Mouse (Mus musculus): ENCODE results near the gene Klhdc8b. TPM values are rescaled to one million over a fixed set of nuclear protein-coding genes. Genes with fewer than 3 reads are reported as not detected.

Klhdc8b gene
- polyA plus RNA-seq, 1 experiment: 5.8 TPM

DNA sequence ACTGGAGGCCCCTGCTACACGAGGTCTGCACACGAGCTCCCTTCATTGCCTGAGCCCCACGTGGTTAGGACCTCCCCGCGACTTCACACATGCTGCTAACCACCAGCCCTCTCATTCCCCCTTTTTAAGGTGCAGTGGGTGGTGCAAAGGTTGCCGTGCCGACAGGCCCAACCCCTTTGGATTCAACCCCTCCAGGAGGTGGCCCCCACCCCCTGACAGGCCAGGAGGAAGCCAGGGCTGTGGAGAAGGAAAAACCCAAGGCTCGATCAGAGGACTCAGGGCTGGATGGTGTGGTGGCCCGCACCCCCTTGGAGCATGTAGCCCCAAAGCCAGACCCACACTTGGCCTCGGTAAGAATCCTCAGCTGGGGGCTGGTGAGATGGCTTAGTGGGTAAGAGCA is 33.5 kb upstream of the Klhdc8b start:
- H3K4me3 ChIP-seq (ENCODE audit: low read depth, low read length): no peak overlapping the region
- H3K36me3 ChIP-seq (ENCODE audit: control insufficient read depth, insufficient read depth, low read length, poor library complexity, severe bottlenecking): peaks cover 54% of the 10 kb centered on the region
- no peak overlapping the region for H3K9ac ChIP-seq (ENCODE audit: low read depth, poor library complexity, severe bottlenecking)
- no peaks in the 10 kb centered on the region for H3K27me3 ChIP-seq (ENCODE audit: control insufficient read depth, insufficient read depth, low read length, poor library complexity, severe bottlenecking)
- H3K27ac ChIP-seq (ENCODE audit: insufficient read depth, low read length): no peak overlapping the region
- no peaks in the 10 kb centered on the region for H3K4me1 ChIP-seq (ENCODE audit: control insufficient read depth, insufficient read depth, low read length)
- TF ChIP-seq CTCF (IDR thresholded peaks at IDR 0.05; ENCODE audit: low read depth, low read length): no peak
- no peak for TF ChIP-seq POLR2A (IDR thresholded peaks at IDR 0.05; ENCODE audit: insufficient read depth, low read length)
- no peak for TF ChIP-seq EP300 (IDR thresholded peaks at IDR 0.05; ENCODE audit: insufficient read depth, low read depth, low read length)
- H3K9me3 ChIP-seq (replicated peaks; ENCODE audit: control insufficient read depth, insufficient read depth, low read length, poor library complexity, severe bottlenecking): no peaks in the 10 kb centered on the region

DNA sequence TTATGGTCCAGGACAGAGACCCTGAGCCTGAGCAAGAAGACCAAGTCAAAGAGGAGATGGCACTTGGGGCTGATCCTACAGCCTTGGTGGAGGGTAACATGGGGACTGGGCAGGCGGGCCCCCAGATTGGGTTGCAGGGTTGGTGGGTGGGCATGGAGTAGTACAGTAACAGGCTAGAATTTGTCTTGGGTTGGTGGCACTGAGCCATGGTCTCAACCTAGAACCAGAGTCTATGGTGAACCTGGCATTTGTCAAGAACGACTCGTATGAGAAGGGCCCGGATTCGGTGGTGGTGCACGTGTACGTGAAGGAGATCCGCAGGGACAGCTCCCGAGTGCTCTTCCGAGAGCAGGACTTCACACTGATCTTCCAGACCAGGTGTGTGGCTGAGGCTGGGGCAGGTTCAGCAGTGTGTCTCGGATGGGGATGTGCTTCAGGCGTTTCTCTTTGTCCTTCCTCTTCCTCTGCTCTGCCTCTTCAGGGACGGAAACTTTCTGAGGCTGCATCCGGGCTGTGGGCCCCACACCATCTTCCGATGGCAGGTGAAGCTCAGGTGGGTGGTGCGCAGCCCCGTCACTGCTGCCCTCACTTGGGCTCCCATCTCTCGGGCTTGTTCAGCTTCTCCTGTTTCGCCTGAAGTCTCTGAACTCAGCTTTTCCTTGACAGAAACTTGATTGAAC is 32.9 kb upstream of the Klhdc8b start:
- H3K36me3 ChIP-seq (ENCODE audit: control insufficient read depth, insufficient read depth, low read length, poor library complexity, severe bottlenecking): peaks cover 54% of the 10 kb centered on the region

DNA sequence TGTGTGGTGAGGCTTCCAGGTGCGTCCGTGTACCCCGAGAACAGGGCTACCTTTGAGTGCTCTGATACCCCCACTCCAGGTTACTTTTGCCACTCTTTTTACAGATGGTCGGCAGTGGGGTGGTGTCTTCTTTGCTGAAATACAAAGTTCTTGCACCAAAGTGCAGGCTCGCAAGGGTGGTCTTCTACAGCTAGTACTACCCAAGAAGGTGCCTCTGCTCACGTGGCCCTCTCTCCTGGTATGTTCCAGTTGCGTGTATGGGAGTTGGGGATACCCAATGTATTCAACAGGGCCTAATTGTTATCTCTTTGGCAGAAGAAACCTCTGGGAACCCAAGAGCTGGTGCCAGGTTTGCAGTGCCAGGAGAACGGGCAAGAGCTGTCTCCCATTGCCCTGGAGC is 31.9 kb upstream of the Klhdc8b start:
- Histone ChIP-seq H3K9ac (ENCODE audit: low read depth, poor library complexity, severe bottlenecking) (no peak overlapping the region), H3K27ac (ENCODE audit: insufficient read depth, low read length) (no peak overlapping the region), H3K4me3 (ENCODE audit: low read depth, low read length) (no peak overlapping the region), H3K9me3 (replicated peaks; ENCODE audit: control insufficient read depth, insufficient read depth, low read length, poor library complexity, severe bottlenecking) (no peaks in the 10 kb centered on the region), H3K4me1 (ENCODE audit: control insufficient read depth, insufficient read depth, low read length) (no peaks in the 10 kb centered on the region), H3K36me3 (ENCODE audit: control insufficient read depth, insufficient read depth, low read length, poor library complexity, severe bottlenecking) (peaks cover 44% of the 10 kb centered on the region), H3K27me3 (ENCODE audit: control insufficient read depth, insufficient read depth, low read length, poor library complexity, severe bottlenecking) (no peaks in the 10 kb centered on the region)
- TF ChIP-seq CTCF (IDR thresholded peaks at IDR 0.05; ENCODE audit: low read depth, low read length) (no peak), EP300 (IDR thresholded peaks at IDR 0.05; ENCODE audit: insufficient read depth, low read depth, low read length) (no peak), POLR2A (IDR thresholded peaks at IDR 0.05; ENCODE audit: insufficient read depth, low read length) (no peak)

More for the DNA sequence above, 32.9 kb upstream of the Klhdc8b start:
- Histone ChIP-seq H3K4me3 (ENCODE audit: low read depth, low read length) (no peak overlapping the region), H3K27me3 (ENCODE audit: control insufficient read depth, insufficient read depth, low read length, poor library complexity, severe bottlenecking) (no peaks in the 10 kb centered on the region), H3K27ac (ENCODE audit: insufficient read depth, low read length) (no peak overlapping the region), H3K4me1 (ENCODE audit: control insufficient read depth, insufficient read depth, low read length) (no peaks in the 10 kb centered on the region), H3K9ac (ENCODE audit: low read depth, poor library complexity, severe bottlenecking) (no peak overlapping the region), H3K9me3 (replicated peaks; ENCODE audit: control insufficient read depth, insufficient read depth, low read length, poor library complexity, severe bottlenecking) (no peaks in the 10 kb centered on the region)
- TF ChIP-seq POLR2A (IDR thresholded peaks at IDR 0.05; ENCODE audit: insufficient read depth, low read length): no peak
- no peak for TF ChIP-seq CTCF (IDR thresholded peaks at IDR 0.05; ENCODE audit: low read depth, low read length)
- no peak for TF ChIP-seq EP300 (IDR thresholded peaks at IDR 0.05; ENCODE audit: insufficient read depth, low read depth, low read length)

DNA sequence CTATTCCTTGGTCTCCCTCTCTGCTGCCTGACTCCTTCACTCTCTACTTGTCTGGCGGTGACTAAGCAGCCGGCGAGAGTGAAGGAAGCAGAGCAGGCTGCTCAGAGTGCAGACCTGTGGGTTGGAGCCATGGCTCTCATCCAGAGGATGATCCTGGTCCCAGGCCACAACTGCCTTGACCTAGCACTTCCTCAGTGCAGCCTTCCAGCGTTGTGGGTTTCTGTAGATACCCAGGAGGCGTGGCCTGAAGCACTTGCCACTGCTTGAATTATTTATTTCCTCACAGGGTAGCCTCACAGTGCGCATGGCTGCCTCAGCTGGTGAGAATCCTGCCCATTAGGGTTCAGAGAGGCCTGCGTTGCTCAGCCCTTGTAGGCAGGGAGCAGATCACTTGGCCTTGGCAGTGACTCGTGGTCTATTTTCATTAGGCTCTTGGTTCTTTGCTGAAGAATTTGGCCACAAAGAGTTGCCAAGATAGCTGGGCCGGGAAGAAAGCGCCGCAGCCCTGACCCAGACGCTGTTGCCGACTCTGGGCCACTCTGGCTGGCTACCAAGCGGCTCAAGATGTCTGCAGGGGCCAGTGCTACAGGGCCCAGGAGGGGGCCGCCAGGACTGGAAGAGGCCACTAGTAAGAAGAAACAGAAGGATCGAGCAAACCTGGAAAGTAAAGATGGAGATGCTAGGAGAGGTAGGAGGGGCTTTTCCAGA is 30.8 kb upstream of the Klhdc8b start:
- Histone ChIP-seq H3K36me3 (ENCODE audit: control insufficient read depth, insufficient read depth, low read length, poor library complexity, severe bottlenecking) (peaks cover 38% of the 10 kb centered on the region), H3K9me3 (replicated peaks; ENCODE audit: control insufficient read depth, insufficient read depth, low read length, poor library complexity, severe bottlenecking) (no peaks in the 10 kb centered on the region), H3K4me3 (ENCODE audit: low read depth, low read length) (peak overlapping the region; percentile 1; the same call in 1 of the 2 replicates), H3K27ac (ENCODE audit: insufficient read depth, low read length) (no peak overlapping the region), H3K4me1 (ENCODE audit: control insufficient read depth, insufficient read depth, low read length) (no peaks in the 10 kb centered on the region), H3K9ac (ENCODE audit: low read depth, poor library complexity, severe bottlenecking) (peak overlapping the region; percentile 85), H3K27me3 (ENCODE audit: control insufficient read depth, insufficient read depth, low read length, poor library complexity, severe bottlenecking) (no peaks in the 10 kb centered on the region)
- TF ChIP-seq CTCF (IDR thresholded peaks at IDR 0.05; ENCODE audit: low read depth, low read length) (no peak), POLR2A (IDR thresholded peaks at IDR 0.05; ENCODE audit: insufficient read depth, low read length) (no peak), EP300 (IDR thresholded peaks at IDR 0.05; ENCODE audit: insufficient read depth, low read depth, low read length) (no peak)

DNA sequence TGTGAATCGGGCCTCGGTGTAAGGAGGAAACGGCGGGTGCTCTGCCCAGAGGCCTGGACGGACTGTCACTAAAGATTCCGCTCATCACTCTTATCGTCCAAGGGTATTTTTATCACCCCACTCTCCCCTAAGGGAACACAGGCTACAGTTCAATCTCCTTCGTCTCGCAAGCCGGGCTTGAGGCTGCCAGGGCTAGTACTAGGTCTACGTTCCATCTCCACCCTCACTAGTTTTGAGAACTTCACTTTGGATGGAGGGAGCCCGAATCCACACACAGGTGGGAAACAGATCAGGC is 29.9 kb upstream of the Klhdc8b start:
- no peak for TF ChIP-seq POLR2A (IDR thresholded peaks at IDR 0.05; ENCODE audit: insufficient read depth, low read length)
- no peak for TF ChIP-seq EP300 (IDR thresholded peaks at IDR 0.05; ENCODE audit: insufficient read depth, low read depth, low read length)
- TF ChIP-seq CTCF (IDR thresholded peaks at IDR 0.05; ENCODE audit: low read depth, low read length): no peak
- peak overlapping the region; percentile 85 for H3K9ac ChIP-seq (ENCODE audit: low read depth, poor library complexity, severe bottlenecking)
- H3K9me3 ChIP-seq (replicated peaks; ENCODE audit: control insufficient read depth, insufficient read depth, low read length, poor library complexity, severe bottlenecking): no peaks in the 10 kb centered on the region
- no peaks in the 10 kb centered on the region for H3K27me3 ChIP-seq (ENCODE audit: control insufficient read depth, insufficient read depth, low read length, poor library complexity, severe bottlenecking)
- H3K36me3 ChIP-seq (ENCODE audit: control insufficient read depth, insufficient read depth, low read length, poor library complexity, severe bottlenecking): peaks cover 33% of the 10 kb centered on the region
- peak overlapping the region; percentile 64 for H3K27ac ChIP-seq (ENCODE audit: insufficient read depth, low read length)
- no peaks in the 10 kb centered on the region for H3K4me1 ChIP-seq (ENCODE audit: control insufficient read depth, insufficient read depth, low read length)
- peak overlapping the region; percentile 78 for H3K4me3 ChIP-seq (ENCODE audit: low read depth, low read length)
